Mouse (Mus musculus) left cerebral cortex, adult 2 months (tissue): ENCODE measurements around the gene Grn. TPM values are rescaled to one million over a fixed set of nuclear protein-coding genes. Genes with fewer than 3 reads are reported as not detected.
"Not testable (repeated sequence)": the region's sequence is repeated elsewhere in the genome, so short reads cannot be mapped to it uniquely, and the experiment has no call there.

Source experiments
- DNase-seq, 2 experiments: peaks; one replicate each; pipeline ENCODE4 v3.0.0; 2021 to 2022; ENCODE audit warnings: low spot score in 2 of 2, mixed read lengths in 1 of 2; ENCODE audit errors: extremely low spot score in 1 of 2
- H3K27ac ChIP-seq: fragments of 200-600 bp; 2 replicates; pipeline ENCODE4 v1.8.1; 2022
- H3K4me3 ChIP-seq: fragments of 200-600 bp; 2 replicates; pipeline ENCODE4 v1.8.1; 2022
- CTCF ChIP-seq: fragments of 200-600 bp; IDR thresholded peaks from 2 replicates; pipeline ENCODE4 v1.8.1; 2022; ENCODE audit warnings: antibody characterized with exemption, mild to moderate bottlenecking, moderate library complexity
- intact Hi-C: fragments of 180-260 bp; cut with DNase I; formaldehyde crosslinking; loops from one replicate; pipeline ENCODE4 v1.15.1; 2025
- total RNA-seq, 2 experiments: library from RNA; stranded (reverse); gene quantifications; 2 replicates each; pipeline ENCODE4 v1.2.3; 2021

Grn gene
- total RNA-seq, 2 experiments from 2014 or later: 58.1 to 66.2 TPM

- intact Hi-C loops: no loop called here
- peak overlapping the region; percentile 32 for H3K27ac ChIP-seq
- TF ChIP-seq CTCF: no peak
- no peak overlapping the region for H3K4me3 ChIP-seq
- DNase-seq: peak in 1 of 2 experiments; percentile 10
Observed at GRCm38 (mm10) chr11:102404161-102405010, 25.7 kb upstream of the Grn start.

- intact Hi-C loops: no loop called here
- Histone ChIP-seq H3K4me3 (peak overlapping the region; percentile 80), H3K27ac (peak overlapping the region; percentile 90; the same call in 1 of the 2 replicates)
- TF ChIP-seq CTCF: no peak
- DNase-seq: no peak
Observed at GRCm38 (mm10) chr11:102405544-102406285, 24.4 kb upstream of the Grn start.

GRCm38 (mm10) chr11:102406401-102406800 is 23.7 kb upstream of the Grn start:
- intact Hi-C loops: no loop called here
- H3K27ac ChIP-seq: peak overlapping the region; percentile 90
- no peak for DNase-seq
- H3K4me3 ChIP-seq: peak overlapping the region; percentile 80
- TF ChIP-seq CTCF: no peak

- peak overlapping the region; percentile 93 for H3K27ac ChIP-seq
- peak; percentile 89 to 90 for DNase-seq
- intact Hi-C loops: no loop called here
- TF ChIP-seq CTCF: no peak
- peak overlapping the region; percentile 80 for H3K4me3 ChIP-seq
Observed at GRCm38 (mm10) chr11:102406900-102407833, 22.9 kb upstream of the Grn start.

- TF ChIP-seq CTCF: no peak
- intact Hi-C loops: loop anchor here (1.0 to 2.0 kb wide), 2 partner anchors 15 to 92 kb away; partner anchors contain the start of gene Rundc3a
- no peak for DNase-seq
- Histone ChIP-seq H3K4me3 (peak within 1 kb of the TSS; percentile 80), H3K27ac (peak within 1 kb of the TSS; percentile 93)
Observed at GRCm38 (mm10) chr11:102407834-102408215, 22.3 kb upstream of the Grn start, which contains the start of gene Slc25a39. Slc25a39 (minus strand) TSS chr11:102407946.

GRCm38 (mm10) chr11:102408344-102408876 is 21.7 kb upstream of the Grn start:
- DNase-seq: peak; percentile 94 to 95
- intact Hi-C loops: loop anchor here (1.0 to 2.0 kb wide), 2 partner anchors 16 to 92 kb away; partner anchors contain the start of gene Rundc3a
- Histone ChIP-seq H3K4me3 (peak overlapping the region; percentile 80), H3K27ac (peak overlapping the region; percentile 93)
- TF ChIP-seq CTCF: no peak

GRCm38 (mm10) chr11:102408888-102409794 is 21.0 kb upstream of the Grn start:
- intact Hi-C loops: loop anchor here (1.0 to 2.0 kb wide), 2 partner anchors 16 to 93 kb away; partner anchors contain the start of gene Rundc3a
- H3K27ac ChIP-seq: peak overlapping the region; percentile 77

GRCm38 (mm10) chr11:102409795-102410330 is 20.3 kb upstream of the Grn start:
- intact Hi-C loops: loop anchor here (2.0 kb wide), 3 partner anchors 17 to 101 kb away; partner anchors contain the start of genes Grn and Rundc3a
- TF ChIP-seq CTCF: no peak
- Histone ChIP-seq H3K4me3 (no peak overlapping the region), H3K27ac (no peak overlapping the region)
- DNase-seq: no peak

More at GRCm38 (mm10) chr11:102408888-102409794, 21.0 kb upstream of the Grn start:
- no peak for DNase-seq
- no peak for TF ChIP-seq CTCF
- H3K4me3 ChIP-seq: peak overlapping the region; percentile 38

DNA sequence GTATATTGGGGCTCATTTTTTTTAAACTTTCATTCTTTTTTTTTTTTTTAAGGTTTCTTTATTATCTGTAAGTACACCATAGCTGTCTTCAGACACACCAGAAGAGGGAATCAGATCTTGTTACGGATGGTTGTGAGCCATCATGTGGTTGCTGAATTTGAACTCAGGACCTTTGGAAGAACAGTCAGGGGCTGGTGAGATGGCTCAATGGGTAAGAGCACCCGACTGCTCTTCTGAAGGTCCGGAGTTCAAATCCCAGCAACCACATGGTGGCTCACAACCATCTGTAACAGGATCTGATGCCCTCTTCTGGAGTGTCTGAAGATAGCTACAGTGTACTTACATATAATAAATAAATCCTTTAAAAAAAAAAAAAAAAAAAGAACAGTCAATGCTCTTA is 19.8 kb upstream of the Grn start:
- intact Hi-C loops: loop anchor here (2.0 kb wide), 2 partner anchors 20 to 102 kb away; partner anchors contain the start of gene Grn
- not testable (repeated sequence) for DNase-seq, H3K27ac ChIP-seq, H3K4me3 ChIP-seq
